In the genomic region with DNA sequence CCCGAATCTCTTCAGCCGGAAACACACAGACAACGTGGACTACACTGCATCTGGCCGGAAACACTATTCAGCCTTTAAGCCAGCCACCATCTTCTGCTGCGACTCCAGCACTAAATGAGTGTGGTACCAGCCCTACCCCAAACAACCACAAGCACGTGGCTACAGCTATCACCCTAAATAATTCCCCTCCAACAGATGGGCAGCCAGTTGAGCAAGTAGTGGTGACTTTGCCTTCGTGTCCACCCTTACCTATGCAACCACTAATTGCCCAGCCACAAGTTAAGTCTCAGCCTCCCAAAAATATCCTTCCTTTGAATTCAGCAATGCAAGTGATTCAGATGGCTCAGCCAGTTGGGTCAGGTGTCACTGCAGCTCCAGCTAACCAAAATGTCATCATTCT, we compare ENCODE assay signal across 16 mouse cellular contexts.
"Had no signal": no experiment of that assay in that cellular context is flagged by ENCODE, and none has a peak within 500 bp of the region (broad histone marks: within the 10 kb centered on the region; RNA-seq: fewer than 3 reads in every experiment).

No protein-coding gene starts in this region.

- H3K9me3 ChIP-seq: midbrain, embryonic 10.5 days; midbrain, embryonic 12.5 days; neural tube, embryonic 12.5 days; stomach, embryonic 15.5 days had no signal

- DNase-seq: lung, adult 18-20 months; lung, embryonic 14.5 days; lung, postnatal 10 days; lung, postnatal 4 days; midbrain, embryonic 14.5 days; right cerebral cortex, postnatal 14 days; thymus, adult 2 months; thymus, postnatal 14 days; thymus, postnatal 36 days had no signal

- H3K4me2 ChIP-seq: lung, embryonic 14.5 days; midbrain, embryonic 12.5 days; neural tube, embryonic 12.5 days; stomach, embryonic 15.5 days had no signal

- ATAC-seq: midbrain, embryonic 16.5 days had no signal

- H3K27ac ChIP-seq: liver, embryonic 14.5 days; midbrain, embryonic 10.5 days; midbrain, embryonic 12.5 days; neural tube, embryonic 12.5 days; stomach, embryonic 15.5 days; stomach, postnatal 0 days had no signal

- H3K27me3 ChIP-seq: midbrain, embryonic 12.5 days; neural tube, embryonic 12.5 days; stomach, embryonic 15.5 days had no signal

- H3K4me1 ChIP-seq: midbrain, embryonic 10.5 days; midbrain, embryonic 12.5 days; neural tube, embryonic 12.5 days; stomach, embryonic 15.5 days had no signal

- H3K9ac ChIP-seq: liver, embryonic 14.5 days; lung, embryonic 14.5 days; midbrain, embryonic 12.5 days; neural tube, embryonic 12.5 days; stomach, embryonic 15.5 days had no signal

- H3K4me3 ChIP-seq: midbrain, embryonic 10.5 days; midbrain, embryonic 12.5 days; neural tube, embryonic 12.5 days; stomach, embryonic 15.5 days had no signal
